Mouse (Mus musculus) midbrain, embryonic 11.5 days (tissue): ENCODE measurements around the gene Hadh. TPM values are rescaled to one million over a fixed set of nuclear protein-coding genes. Genes with fewer than 3 reads are reported as not detected.

ENCODE experiments used
- ATAC-seq: fragments of 200-750 bp; cut with Nextera tagmentation; 2 replicates; pipeline ENCODE4 v1.8.0; 2017; ENCODE audit warnings: moderate TSS enrichment, moderate library complexity; ENCODE audit not compliant: low FRiP score
- DNase-seq: peaks from one replicate; pipeline ENCODE4 v3.0.0; 2015; ENCODE audit warnings: low spot score; ENCODE audit errors: missing footprints
- H3K27ac ChIP-seq: fragments of 300-500 bp; sonication (generic); 2 replicates; pipeline ENCODE4 v1.5.1; 2014; ENCODE audit warnings: low read depth, low read length
- H3K27me3 ChIP-seq: fragments of 300-500 bp; sonication (generic); 2 replicates; pipeline ENCODE4 v1.6.1; 2014; ENCODE audit warnings: mild to moderate bottlenecking, low read length, moderate library complexity, mixed read lengths; ENCODE audit not compliant: control insufficient read depth, insufficient read depth
- H3K36me3 ChIP-seq: fragments of 300-500 bp; sonication (generic); 2 replicates; pipeline ENCODE4 v1.6.1; 2014; ENCODE audit warnings: mild to moderate bottlenecking, low read length, moderate library complexity, mixed read lengths; ENCODE audit not compliant: control insufficient read depth, insufficient read depth
- H3K4me1 ChIP-seq: fragments of 300-500 bp; sonication (generic); 2 replicates; pipeline ENCODE4 v1.6.1; 2014; ENCODE audit warnings: low read length; ENCODE audit not compliant: control insufficient read depth, insufficient read depth
- H3K4me2 ChIP-seq: fragments of 300-500 bp; sonication (generic); 2 replicates; pipeline ENCODE4 v1.6.1; 2014; ENCODE audit warnings: mild to moderate bottlenecking, moderate library complexity
- H3K4me3 ChIP-seq: fragments of 300-500 bp; sonication (generic); 2 replicates; pipeline ENCODE4 v1.5.1; 2014; ENCODE audit warnings: low read depth, low read length
- H3K9ac ChIP-seq: fragments of 300-500 bp; sonication (generic); 2 replicates; pipeline ENCODE4 v1.6.1; 2014; ENCODE audit warnings: low read length
- H3K9me3 ChIP-seq: fragments of 300-500 bp; sonication (generic); 2 replicates; pipeline ENCODE4 v1.6.1; 2016; ENCODE audit warnings: low read length; ENCODE audit not compliant: control insufficient read depth
- WGBS: fragments of 180-500 bp; shearing (Covaris S2); extraction: QIAGEN DNeasy Blood & Tissue Kit; methylation state at CpG from one replicate; pipeline ENCODE4 v1.1.7; 2014; 5-methylcytosine and 5-hydroxymethylcytosine counted together
- polyA plus RNA-seq: library from polyadenylated mRNA; unstranded; fragments of >200 nt; fragmentation: Nextera tagmentation; extraction: Ambion mirVana; gene quantifications from 2 replicates; pipeline ENCODE4 v1.2.1, GENCODE M21; 2014

Gene Hadh
- polyA plus RNA-seq, 1 experiment from 2014 or later, result 66.5 TPM

DNA sequence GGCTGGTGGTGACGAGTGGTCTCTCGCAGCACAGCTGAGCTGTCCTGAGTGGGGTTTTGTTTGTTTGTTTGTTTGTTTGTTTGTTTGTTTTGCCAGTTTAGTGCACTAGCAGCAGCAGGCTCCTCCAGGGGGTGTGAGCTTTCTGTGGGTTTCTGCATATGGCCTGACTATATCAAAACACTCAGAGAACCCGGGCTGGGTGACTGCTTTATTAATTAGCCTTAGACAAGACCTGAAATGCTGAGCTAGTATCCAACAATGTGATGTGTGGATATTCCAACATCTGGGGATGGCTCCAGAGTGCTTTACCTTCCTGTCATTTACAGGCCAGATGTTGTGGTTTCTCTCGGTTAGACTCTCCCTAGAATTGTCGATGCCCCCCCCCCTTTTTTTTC is 31.4 kb upstream of the Hadh start:
- no peak; the same call in 1 of the 2 replicates for ATAC-seq
- peaks cover 4% of the 10 kb centered on the region; the same call in 1 of the 2 replicates for H3K27me3 ChIP-seq
- peak overlapping the region; percentile 45 for H3K4me3 ChIP-seq
- H3K4me1 ChIP-seq, result no peaks in the 10 kb centered on the region
- H3K27ac ChIP-seq, result no peak overlapping the region
- H3K36me3 ChIP-seq, result no peaks in the 10 kb centered on the region
- no peak for DNase-seq
- no peaks in the 10 kb centered on the region for H3K9me3 ChIP-seq
- H3K4me2 ChIP-seq, result peak overlapping the region; percentile 97
- WGBS, result 22% methylated on average over 5 of the region's 5 CpGs
- peak overlapping the region; percentile 55 for H3K9ac ChIP-seq

DNA sequence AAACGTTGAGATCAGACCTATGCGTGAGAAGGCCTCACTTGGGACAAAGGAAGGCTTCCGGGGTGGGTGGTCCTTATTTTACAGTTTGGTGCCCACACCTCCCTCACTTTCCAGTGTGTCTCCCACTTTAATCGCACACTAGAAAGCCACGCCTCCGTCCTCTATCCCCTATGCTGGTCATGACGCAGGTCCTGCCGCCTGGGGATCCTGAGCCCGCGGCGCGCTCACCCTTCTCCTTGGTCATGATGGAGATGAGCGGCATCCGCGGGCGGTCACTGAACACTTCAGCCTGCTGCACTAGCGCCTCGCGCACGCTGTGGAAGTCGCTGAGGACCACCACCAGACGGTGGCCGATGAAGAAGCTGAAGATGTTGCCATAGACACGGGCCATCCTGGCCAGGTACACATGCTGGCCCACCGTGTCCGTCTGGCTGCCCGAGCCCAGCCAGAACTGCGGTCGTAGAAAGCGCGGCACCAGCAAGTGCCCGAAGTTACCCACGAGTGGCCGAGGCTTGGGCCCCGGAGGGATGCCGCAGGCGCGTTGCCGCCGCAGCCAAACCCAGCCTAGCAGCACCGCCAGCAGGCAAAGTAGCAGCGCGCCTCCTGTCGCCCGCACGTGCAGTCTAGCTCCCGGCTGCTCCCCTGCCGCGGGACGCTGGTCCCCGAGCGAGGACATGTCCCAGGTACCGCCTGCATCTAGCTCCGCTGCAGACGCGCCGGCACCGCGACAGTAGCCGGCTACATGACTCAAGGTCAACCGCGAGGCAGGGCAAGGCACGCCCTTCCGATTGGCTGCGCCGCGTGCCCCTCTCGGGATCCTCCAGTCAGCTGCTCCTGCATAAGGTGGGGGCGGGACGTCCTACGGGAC is 30.8 kb upstream of the Hadh start, which contains the start of gene Cyp2u1:
Gene Cyp2u1 (minus strand): TSS at position 776 of the 868 bp plus-strand sequence.
- no peaks in the 10 kb centered on the region for H3K9me3 ChIP-seq
- H3K27me3 ChIP-seq, result peaks cover 4% of the 10 kb centered on the region; the same call in 1 of the 2 replicates
- ATAC-seq (peak; percentile 99), DNase-seq (peak; percentile 98)
- H3K4me1 ChIP-seq, result no peaks in the 10 kb centered on the region
- H3K9ac ChIP-seq, result peak within 1 kb of the TSS; percentile 55
- peak within 1 kb of the TSS; percentile 45 for H3K4me3 ChIP-seq
- no peaks in the 10 kb centered on the region for H3K36me3 ChIP-seq
- under 1% methylated on average over 71 of the region's 71 CpGs for WGBS
- no peak within 1 kb of the TSS for H3K27ac ChIP-seq
- peak within 1 kb of the TSS; percentile 97 for H3K4me2 ChIP-seq

DNA sequence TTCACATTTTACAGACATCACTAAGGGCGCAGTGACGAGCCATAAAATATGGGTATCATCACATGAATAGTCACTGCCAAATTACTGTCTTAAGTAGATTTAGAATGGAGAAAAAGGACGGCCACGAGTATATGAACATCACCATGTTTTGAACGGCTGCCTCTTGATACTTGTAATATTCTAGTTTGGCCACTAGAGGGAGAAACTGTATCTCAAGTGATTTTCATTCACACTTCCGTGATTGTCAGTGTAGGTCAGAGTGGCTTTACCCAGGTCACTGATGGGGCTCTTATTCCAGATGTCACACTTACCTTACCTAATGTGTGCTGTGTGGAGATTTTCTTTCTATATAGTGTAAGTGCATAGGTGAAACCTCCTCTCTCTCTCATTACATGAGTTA is 28.0 kb upstream of the Hadh start:
- Histone ChIP-seq H3K4me3 (no peak overlapping the region), H3K4me2 (no peak overlapping the region), H3K27ac (no peak overlapping the region), H3K9ac (no peak overlapping the region), H3K4me1 (no peaks in the 10 kb centered on the region), H3K9me3 (no peaks in the 10 kb centered on the region), H3K36me3 (no peaks in the 10 kb centered on the region), H3K27me3 (peaks cover 4% of the 10 kb centered on the region; the same call in 1 of the 2 replicates)
- WGBS, result 14% methylated on average over 6 of the region's 6 CpGs
- ATAC-seq (no peak), DNase-seq (peak; percentile 92)

GRCm38 (mm10) chr3:131299078-131299477 is 27.2 kb upstream of the Hadh start:
- DNase-seq (no peak), ATAC-seq (no peak)
- no peak overlapping the region for H3K27ac ChIP-seq
- 85% methylated on average over 9 of the region's 9 CpGs for WGBS
- no peaks in the 10 kb centered on the region for H3K9me3 ChIP-seq
- no peak overlapping the region for H3K4me2 ChIP-seq
- H3K4me3 ChIP-seq, result no peak overlapping the region
- H3K36me3 ChIP-seq, result no peaks in the 10 kb centered on the region
- H3K4me1 ChIP-seq, result no peaks in the 10 kb centered on the region
- no peak overlapping the region for H3K9ac ChIP-seq
- 0 out of 2 replicates have a peak, but pooled peaks cover 2% of the 10 kb centered on the region for H3K27me3 ChIP-seq

DNA sequence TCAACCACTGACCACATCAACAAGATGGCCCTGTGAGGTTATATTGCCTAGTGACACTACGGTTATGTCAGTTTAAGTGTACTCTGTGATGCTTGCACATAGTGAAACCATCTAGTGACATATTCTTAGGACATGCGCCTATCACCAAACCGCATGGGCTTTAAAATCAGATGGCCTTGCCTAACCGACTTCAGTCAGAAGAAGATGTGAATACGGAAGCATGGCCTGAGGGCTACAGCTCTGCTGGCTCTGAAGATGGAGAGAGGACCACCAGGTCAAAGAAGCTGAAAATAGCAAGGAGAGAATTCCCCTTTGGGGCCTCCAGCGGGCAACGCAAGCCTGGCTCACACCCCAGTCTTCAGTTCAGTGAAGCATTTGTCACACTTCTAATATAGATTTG is 25.0 kb upstream of the Hadh start:
- H3K36me3 ChIP-seq, result no peaks in the 10 kb centered on the region
- no peaks in the 10 kb centered on the region for H3K4me1 ChIP-seq
- no peaks in the 10 kb centered on the region for H3K9me3 ChIP-seq
- no peak overlapping the region for H3K9ac ChIP-seq
- 92% methylated on average over 7 of the region's 7 CpGs for WGBS
- ATAC-seq, result no peak
- no peak overlapping the region for H3K4me2 ChIP-seq
- no peak overlapping the region for H3K27ac ChIP-seq
- H3K4me3 ChIP-seq, result no peak overlapping the region
- no peak for DNase-seq
- 0 out of 2 replicates have a peak, but pooled peaks cover 1% of the 10 kb centered on the region for H3K27me3 ChIP-seq

GRCm38 (mm10) chr3:131295513-131296200 is 23.8 kb upstream of the Hadh start:
- H3K4me1 ChIP-seq, result no peaks in the 10 kb centered on the region
- DNase-seq (no peak), ATAC-seq (no peak)
- no peak overlapping the region for H3K4me3 ChIP-seq
- H3K9me3 ChIP-seq, result no peaks in the 10 kb centered on the region
- H3K27me3 ChIP-seq, result no peaks in the 10 kb centered on the region
- no peak overlapping the region for H3K4me2 ChIP-seq
- 93% methylated on average over 12 of the region's 12 CpGs for WGBS
- H3K36me3 ChIP-seq, result no peaks in the 10 kb centered on the region
- no peak overlapping the region for H3K9ac ChIP-seq
- H3K27ac ChIP-seq, result no peak overlapping the region

- H3K4me3 ChIP-seq, result no peak overlapping the region
- no peaks in the 10 kb centered on the region for H3K4me1 ChIP-seq
- H3K36me3 ChIP-seq, result no peaks in the 10 kb centered on the region
- H3K27ac ChIP-seq, result no peak overlapping the region
- no peak for DNase-seq
- 61% methylated on average over 3 of the region's 3 CpGs for WGBS
- H3K9ac ChIP-seq, result no peak overlapping the region
- no peaks in the 10 kb centered on the region for H3K9me3 ChIP-seq
- H3K4me2 ChIP-seq, result no peak overlapping the region
- no peaks in the 10 kb centered on the region for H3K27me3 ChIP-seq
- ATAC-seq, result no peak
Measured at GRCm38 (mm10) chr3:131294503-131294902, 22.6 kb upstream of the Hadh start.

GRCm38 (mm10) chr3:131292959-131293358 is 21.1 kb upstream of the Hadh start:
- no peak for ATAC-seq

DNA sequence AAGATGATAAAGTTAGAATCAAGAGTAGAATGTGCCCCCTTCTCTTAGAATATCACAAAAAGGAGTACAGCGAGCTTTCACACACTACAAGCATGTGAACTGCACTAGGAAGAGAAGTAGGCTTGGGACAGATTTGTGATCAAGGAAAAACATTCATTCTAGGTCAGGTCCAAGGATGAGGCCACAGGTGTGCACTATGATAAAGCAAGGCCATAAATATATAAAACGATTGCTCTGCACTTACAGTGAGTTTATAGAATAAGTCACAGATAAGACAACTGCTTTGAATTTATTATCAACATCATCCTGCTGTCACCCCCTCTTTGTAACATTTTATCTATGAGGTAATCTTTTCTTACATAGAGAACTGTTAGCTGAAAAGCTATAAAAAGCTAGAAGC is 20.4 kb upstream of the Hadh start:
- no peak for ATAC-seq
- Histone ChIP-seq H3K27ac (no peak overlapping the region), H3K27me3 (no peaks in the 10 kb centered on the region), H3K36me3 (no peaks in the 10 kb centered on the region), H3K4me3 (no peak overlapping the region), H3K4me1 (no peaks in the 10 kb centered on the region), H3K9ac (no peak overlapping the region), H3K4me2 (no peak overlapping the region), H3K9me3 (no peaks in the 10 kb centered on the region)
- WGBS, result 91% methylated on average over 2 of the region's 2 CpGs
- no peak for DNase-seq

More at GRCm38 (mm10) chr3:131292959-131293358, 21.1 kb upstream of the Hadh start:
- H3K4me1 ChIP-seq, result no peaks in the 10 kb centered on the region
- WGBS, result 62% methylated on average over 3 of the region's 3 CpGs
- H3K4me3 ChIP-seq, result no peak overlapping the region
- no peaks in the 10 kb centered on the region for H3K9me3 ChIP-seq
- no peak overlapping the region for H3K9ac ChIP-seq
- H3K27ac ChIP-seq, result no peak overlapping the region
- no peak overlapping the region for H3K4me2 ChIP-seq
- H3K27me3 ChIP-seq, result no peaks in the 10 kb centered on the region
- no peak for DNase-seq
- H3K36me3 ChIP-seq, result no peaks in the 10 kb centered on the region
